12 mouse cellular contexts compared by ENCODE assay signal in the genomic region with DNA sequence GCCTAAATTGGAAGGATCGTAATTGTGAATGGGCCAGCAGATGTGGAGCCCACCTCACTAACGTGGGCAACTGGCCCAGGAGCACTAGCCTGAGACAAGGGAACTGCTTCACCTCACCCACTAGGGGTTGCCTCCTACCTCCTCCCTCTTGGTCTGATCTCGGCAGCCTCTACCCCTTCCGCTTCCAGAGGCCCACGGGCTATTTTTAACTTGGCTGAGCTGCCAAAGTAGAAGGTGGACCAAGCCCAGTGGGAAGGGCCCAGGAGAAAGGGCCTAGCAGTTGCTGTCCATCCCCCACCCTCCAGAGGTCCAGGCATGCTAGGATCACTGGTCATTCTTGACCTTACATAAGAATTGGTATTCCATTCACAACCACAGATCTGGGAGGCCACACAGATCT. TPM values are rescaled to one million over a fixed set of nuclear protein-coding genes. Genes with fewer than 3 reads are reported as not detected.
DNase-seq lines count a peak whose midpoint lies in the region; ATAC-seq and TF ChIP-seq lines count a peak whose summit lies in the region.
"Had no signal": no experiment of that assay in that cellular context is flagged by ENCODE, and none has a peak within 500 bp of the region (broad histone marks: within the 10 kb centered on the region; RNA-seq: fewer than 3 reads in every experiment).

No protein-coding gene starts in this region.

- WGBS in spleen, adult 2 months: 20% methylated on average over 5 of the region's 5 CpGs
- WGBS in heart, embryonic 13.5 days: 25% methylated on average over 5 of the region's 5 CpGs
- 34% methylated on average over 5 of the region's 5 CpGs for WGBS in stomach, postnatal 0 days

- peak overlapping the region; percentile 26 for H3K27ac ChIP-seq in spleen, adult 2 months (ENCODE audit: insufficient read depth, low read length)
- H3K27ac ChIP-seq in heart, embryonic 13.5 days (replicated peaks): peak overlapping the region; percentile 84
- no peak overlapping the region for H3K27ac ChIP-seq in stomach, postnatal 0 days (replicated peaks)
- H3K27ac ChIP-seq: midbrain, embryonic 12.5 days had no signal

- no peak for DNase-seq in spleen, adult 2 months (ENCODE audit: low read depth in 1 of 2, low spot score in 2 of 2)
- DNase-seq in spleen, adult 18-20 months: no peak
- peak; percentile 17 for DNase-seq in liver
- DNase-seq in stomach, postnatal 0 days (ENCODE audit: low spot score): no peak
- DNase-seq in spleen, adult 12 weeks (ENCODE audit: low spot score): no peak
- DNase-seq in B cell, adult 2 months: no peak
- DNase-seq in thymus, postnatal 25 days: no peak
- DNase-seq: thymus, adult 2 months had no signal

- H3K36me3 ChIP-seq in spleen, adult 2 months (ENCODE audit: control insufficient read depth, insufficient read depth, low read length): no peaks in the 10 kb centered on the region
- H3K36me3 ChIP-seq in heart, embryonic 13.5 days: no peaks in the 10 kb centered on the region
- H3K36me3 ChIP-seq in stomach, postnatal 0 days (ENCODE audit: control insufficient read depth, insufficient read depth, low read length): no peaks in the 10 kb centered on the region
- H3K36me3 ChIP-seq: G1E; midbrain, embryonic 12.5 days had no signal

- TF ChIP-seq EP300 in stomach, postnatal 0 days (optimal IDR thresholded peaks at IDR 0.05): no peak

- no peaks in the 10 kb centered on the region for H3K27me3 ChIP-seq in spleen, adult 2 months (ENCODE audit: control insufficient read depth, insufficient read depth, low read length)
- H3K27me3 ChIP-seq in heart, embryonic 13.5 days (replicated peaks): no peaks in the 10 kb centered on the region
- H3K27me3 ChIP-seq in stomach, postnatal 0 days (ENCODE audit: control insufficient read depth, insufficient read depth, low read length): no peaks in the 10 kb centered on the region
- H3K27me3 ChIP-seq: midbrain, embryonic 12.5 days had no signal

- H3K4me2 ChIP-seq in heart, embryonic 13.5 days: peak overlapping the region; percentile 31
- no peak overlapping the region for H3K4me2 ChIP-seq in stomach, postnatal 0 days (replicated peaks; ENCODE audit: low read depth)
- H3K4me2 ChIP-seq: midbrain, embryonic 12.5 days had no signal

- ATAC-seq in heart, embryonic 13.5 days (ENCODE audit: extremely low read depth, insufficient number of reproducible peaks, low FRiP score, low TSS enrichment): no peak; the same call in 1 of the 2 replicates
- ATAC-seq in stomach, postnatal 0 days (ENCODE audit: low FRiP score, low TSS enrichment): peak; percentile 64

- TF ChIP-seq POLR2A in spleen, adult 2 months (IDR thresholded peaks at IDR 0.05; ENCODE audit: low read depth, low read length): no peak

- no peaks in the 10 kb centered on the region for H3K4me1 ChIP-seq in spleen, adult 2 months (ENCODE audit: control insufficient read depth, insufficient read depth, insufficient read length)
- H3K4me1 ChIP-seq in heart, embryonic 13.5 days: peaks cover 29% of the 10 kb centered on the region
- H3K4me1 ChIP-seq in stomach, postnatal 0 days (replicated peaks; ENCODE audit: control insufficient read depth, insufficient read depth): no peaks in the 10 kb centered on the region; the same call in 1 of the 2 replicates
- H3K4me1 ChIP-seq: midbrain, embryonic 12.5 days had no signal

- TF ChIP-seq CTCF in spleen, adult 2 months (IDR thresholded peaks at IDR 0.05; ENCODE audit: extremely low read depth, insufficient read depth, insufficient read length, insufficient replicate concordance): no peak
- no peak; the same call in 1 of the 2 replicates for TF ChIP-seq CTCF in stomach, postnatal 0 days (IDR thresholded peaks at IDR 0.05; ENCODE audit: low read depth)

- no peak overlapping the region for H3K4me3 ChIP-seq in spleen, adult 2 months (ENCODE audit: extremely low read depth, insufficient read depth, insufficient read length)
- no peak overlapping the region for H3K4me3 ChIP-seq in heart, embryonic 13.5 days
- H3K4me3 ChIP-seq in stomach, postnatal 0 days (ENCODE audit: low read depth, low read length): no peak overlapping the region
- H3K4me3 ChIP-seq: erythroblast, embryonic 14.5 days; midbrain, embryonic 12.5 days had no signal

- peak overlapping the region; percentile 48; the same call in 1 of the 2 replicates for H3K9ac ChIP-seq in heart, embryonic 13.5 days
- no peak overlapping the region for H3K9ac ChIP-seq in stomach, postnatal 0 days (ENCODE audit: low read length)
- H3K9ac ChIP-seq: midbrain, embryonic 12.5 days had no signal

- no peaks in the 10 kb centered on the region for H3K9me3 ChIP-seq in heart, embryonic 13.5 days
- no peaks in the 10 kb centered on the region for H3K9me3 ChIP-seq in stomach, postnatal 0 days (ENCODE audit: control insufficient read depth, low read length)
- H3K9me3 ChIP-seq: G1E; midbrain, embryonic 12.5 days had no signal

RNA-seq across cellular contexts. Expression of a gene that starts 12.0 kb away (rescaled TPM):
- polyA plus RNA-seq in spleen, adult 2 months (2012; rRNA removed): 9.6 and 10.9 TPM in 2 replicates
- 10.6 TPM in 2 replicates for polyA plus RNA-seq in heart, embryonic 13.5 days (2015; fragmentation: Nextera tagmentation; extraction: Ambion mirVana)
- 2.4 TPM in 2 replicates for polyA plus RNA-seq in stomach, postnatal 0 days (2015; fragmentation: Nextera tagmentation; extraction: Ambion mirVana)
- polyA plus RNA-seq: G1E had no signal

RNA-seq across cellular contexts. Expression of a gene that starts 21.8 kb away (rescaled TPM):
- 0.15 and 0.36 TPM in 2 replicates for polyA plus RNA-seq in spleen, adult 2 months (2012; rRNA removed)
- 0.11 and 0.27 TPM in 2 replicates for polyA plus RNA-seq in heart, embryonic 13.5 days (2015; fragmentation: Nextera tagmentation; extraction: Ambion mirVana)
- 0.08 and 0.15 TPM in 2 replicates for polyA plus RNA-seq in stomach, postnatal 0 days (2015; fragmentation: Nextera tagmentation; extraction: Ambion mirVana)
- polyA plus RNA-seq: erythroblast, embryonic 14.5 days; G1E; midbrain, embryonic 12.5 days had no signal

RNA-seq across cellular contexts. Expression of a gene that starts 25.7 kb away (rescaled TPM):
- 17.5 and 18.8 TPM in 2 replicates for polyA plus RNA-seq in spleen, adult 2 months (2012; rRNA removed)
- polyA plus RNA-seq in heart, embryonic 13.5 days (2015; fragmentation: Nextera tagmentation; extraction: Ambion mirVana): 109 and 118 TPM in 2 replicates
- polyA plus RNA-seq in stomach, postnatal 0 days (2015; fragmentation: Nextera tagmentation; extraction: Ambion mirVana): 98.0 and 104 TPM in 2 replicates

RNA-seq across cellular contexts. Expression of a gene that starts 49.0 kb away (rescaled TPM):
- polyA plus RNA-seq in spleen, adult 2 months (2012; rRNA removed): 54.4 and 59.4 TPM in 2 replicates
- polyA plus RNA-seq in heart, embryonic 13.5 days (2015; fragmentation: Nextera tagmentation; extraction: Ambion mirVana): 77.4 and 79.8 TPM in 2 replicates
- polyA plus RNA-seq in stomach, postnatal 0 days (2015; fragmentation: Nextera tagmentation; extraction: Ambion mirVana): 50.2 and 52.7 TPM in 2 replicates
